Mouse (Mus musculus): Measurements from ENCODE around the gene Gm128.

- TF ChIP-seq CTCF (IDR thresholded peaks at IDR 0.05; ENCODE audit: low read depth), result no peak
- no peak for TF ChIP-seq EP300 (optimal IDR thresholded peaks at IDR 0.05)
Measured at GRCm38 (mm10) chr3:95261975-95262374, 20.6 kb upstream of the Gm128 start.

All from stomach, postnatal 0 days (tissue).